Mouse (Mus musculus) neutrophil, adult 59 days (primary cell): Measurements from ENCODE around the gene Mdh1. TPM values are rescaled to one million over a fixed set of nuclear protein-coding genes. Genes with fewer than 3 reads are reported as not detected.

Experiments
- total RNA-seq, 2 experiments: library from RNA; stranded (reverse); gene quantifications; 1 replicate in 1 of 2; 2 replicates in 1 of 2; pipeline ENCODE4 v1.2.4; 2023

Gene Mdh1
- total RNA-seq, result 10 to 100 TPM; 56.7 to 60.6 TPM

GRCm38 (mm10) chr11:21571700-21572381 lies at the start of gene Mdh1, which contains the start of gene Wdpcp:
Mdh1 (minus strand) TSS chr11:21572367.
Wdpcp (plus strand) TSS chr11:21572235.

Other genes starting within 250 kb of the Mdh1 start
- 100 to 1,000 TPM in 1 of 2 experiments, 10 to 100 TPM in 1; 96.9 to 101 TPM for gene Ugp2, start 201.2 kb downstream of the Mdh1 start, total RNA-seq
- gene Wdpcp, start 132 bp downstream of the Mdh1 start, total RNA-seq, result 1 to 10 TPM; 1.8 to 2.6 TPM